Mouse (Mus musculus) adipocyte (in vitro differentiated cells): ENCODE data around the gene Tnfrsf21.
A peak's percentile ranks its signal among the peaks of the same experiment; 100 is the strongest.

Source experiments
- DNase-seq: peaks from one replicate; pipeline ENCODE4 v3.0.0-alpha.2; 2016; ENCODE audit warnings: low spot score

Gene Tnfrsf21

GRCm38 (mm10) chr17:43076801-43077493, 60.6 kb downstream of the Tnfrsf21 start:
- no peak for DNase-seq

GRCm38 (mm10) chr17:43077540-43077939, 61.2 kb downstream of the Tnfrsf21 start:
- no peak for DNase-seq

GRCm38 (mm10) chr17:43081225-43081624, 64.9 kb downstream of the Tnfrsf21 start:
- DNase-seq = no peak

GRCm38 (mm10) chr17:43089496-43089895, 73.1 kb downstream of the Tnfrsf21 start:
- DNase-seq = no peak

GRCm38 (mm10) chr17:43090948-43091724, 74.8 kb downstream of the Tnfrsf21 start:
- DNase-seq = no peak

GRCm38 (mm10) chr17:43092280-43092995, 76.1 kb downstream of the Tnfrsf21 start:
- DNase-seq = peak; percentile 5

GRCm38 (mm10) chr17:43094285-43094684, 77.9 kb downstream of the Tnfrsf21 start:
- DNase-seq = no peak

- no peak for DNase-seq
Measured at GRCm38 (mm10) chr17:43097101-43097688, 80.8 kb downstream of the Tnfrsf21 start.

GRCm38 (mm10) chr17:43106108-43106507, 89.8 kb downstream of the Tnfrsf21 start:
- DNase-seq = no peak

- no peak for DNase-seq
Measured at GRCm38 (mm10) chr17:43107338-43107737, 91.0 kb downstream of the Tnfrsf21 start.

- no peak for DNase-seq
Measured at GRCm38 (mm10) chr17:43109501-43109900, 93.1 kb downstream of the Tnfrsf21 start.

GRCm38 (mm10) chr17:43110168-43110885, 94.0 kb downstream of the Tnfrsf21 start:
- DNase-seq = no peak

GRCm38 (mm10) chr17:43113391-43113984, 97.1 kb downstream of the Tnfrsf21 start:
- DNase-seq = no peak

GRCm38 (mm10) chr17:43114086-43114581, 97.8 kb downstream of the Tnfrsf21 start:
- DNase-seq = no peak

GRCm38 (mm10) chr17:43114926-43115325, 98.6 kb downstream of the Tnfrsf21 start:
- no peak for DNase-seq

GRCm38 (mm10) chr17:43116748-43117147, 100.4 kb downstream of the Tnfrsf21 start:
- DNase-seq = no peak

GRCm38 (mm10) chr17:43119446-43119845, 103.1 kb downstream of the Tnfrsf21 start:
- DNase-seq = no peak

GRCm38 (mm10) chr17:43121096-43121495, 104.7 kb downstream of the Tnfrsf21 start:
- no peak for DNase-seq

- DNase-seq = no peak
Measured at GRCm38 (mm10) chr17:43128305-43128704, 112.0 kb downstream of the Tnfrsf21 start.

GRCm38 (mm10) chr17:43128908-43129533, 112.7 kb downstream of the Tnfrsf21 start:
- DNase-seq = no peak
